8 mouse cellular contexts compared by ENCODE assay signal in the genomic region with DNA sequence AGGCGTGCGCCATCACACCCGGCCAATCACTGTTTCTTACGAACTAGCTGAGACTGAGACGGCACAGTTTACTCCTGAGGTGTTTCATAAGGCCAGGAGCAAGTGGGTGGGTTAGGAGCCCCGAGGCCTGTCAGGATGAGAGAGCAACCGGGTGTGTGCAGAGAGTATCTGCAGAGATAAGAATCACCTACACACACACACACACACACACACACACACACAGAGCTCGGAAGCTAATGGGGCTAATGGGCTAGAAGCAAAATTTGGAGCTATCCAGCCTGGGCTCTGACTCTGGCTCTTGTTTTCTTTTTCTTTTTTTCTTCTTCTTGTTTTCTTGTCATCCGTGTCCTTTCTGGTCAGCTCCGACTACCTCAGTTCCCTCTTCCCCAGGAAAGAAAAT. TPM values are rescaled to one million over a fixed set of nuclear protein-coding genes. Genes with fewer than 3 reads are reported as not detected.
DNase-seq lines count a peak whose midpoint lies in the region; ATAC-seq lines count a peak whose summit lies in the region.
"Had no signal": no experiment of that assay in that cellular context is flagged by ENCODE, and none has a peak within 500 bp of the region (broad histone marks: within the 10 kb centered on the region; RNA-seq: fewer than 3 reads in every experiment).

No protein-coding gene starts in this region.

- H3K27ac ChIP-seq in lung, embryonic 16.5 days (ENCODE audit: low read length): no peak overlapping the region
- H3K27ac ChIP-seq in forebrain, embryonic 10.5 days: 0 out of 2 replicates have a peak overlapping the region, but pooled peaks have one; percentile 56
- H3K27ac ChIP-seq in limb, embryonic 12.5 days: no peak overlapping the region
- no peak overlapping the region for H3K27ac ChIP-seq in stomach, embryonic 14.5 days (ENCODE audit: low read length)

- ATAC-seq in lung, embryonic 16.5 days (ENCODE audit: low read depth): no peak
- ATAC-seq in limb, embryonic 12.5 days (ENCODE audit: insufficient number of reproducible peaks, insufficient read depth, low FRiP score, low TSS enrichment, low read depth): no peak
- ATAC-seq in stomach, embryonic 14.5 days (ENCODE audit: insufficient number of reproducible peaks, insufficient read depth, low FRiP score, low read depth): no peak

- no peaks in the 10 kb centered on the region for H3K9me3 ChIP-seq in lung, embryonic 16.5 days (ENCODE audit: control insufficient read depth, low read length)
- H3K9me3 ChIP-seq in forebrain, embryonic 10.5 days: no peaks in the 10 kb centered on the region
- H3K9me3 ChIP-seq in limb, embryonic 12.5 days: no peaks in the 10 kb centered on the region
- H3K9me3 ChIP-seq in stomach, embryonic 14.5 days (ENCODE audit: control insufficient read depth, low read depth, low read length): no peaks in the 10 kb centered on the region

- H3K4me1 ChIP-seq in lung, embryonic 16.5 days (replicated peaks; ENCODE audit: control insufficient read depth, insufficient read depth, low read length): no peaks in the 10 kb centered on the region
- peaks cover 8% of the 10 kb centered on the region for H3K4me1 ChIP-seq in forebrain, embryonic 10.5 days
- H3K4me1 ChIP-seq in limb, embryonic 12.5 days (replicated peaks): no peaks in the 10 kb centered on the region
- H3K4me1 ChIP-seq in stomach, embryonic 14.5 days (ENCODE audit: control insufficient read depth, insufficient read depth, low read length): 0 out of 2 replicates have a peak, but pooled peaks cover 1% of the 10 kb centered on the region

- DNase-seq in lung, postnatal 36 days: no peak
- DNase-seq in forebrain, embryonic 10.5 days (ENCODE audit: extremely low spot score, low spot score): no peak
- DNase-seq in layer of hippocampus, adult 18-20 months (ENCODE audit: low spot score in 2 of 2): no peak
- no peak for DNase-seq in spleen, postnatal 10 days (ENCODE audit: low spot score in 2 of 2)
- DNase-seq: left cerebral cortex, postnatal 4 days had no signal

- H3K27me3 ChIP-seq in lung, embryonic 16.5 days (ENCODE audit: control insufficient read depth, insufficient read depth, low read depth, low read length): no peaks in the 10 kb centered on the region
- H3K27me3 ChIP-seq in forebrain, embryonic 10.5 days (ENCODE audit: poor library complexity, severe bottlenecking): no peaks in the 10 kb centered on the region
- H3K27me3 ChIP-seq in limb, embryonic 12.5 days: no peaks in the 10 kb centered on the region
- no peaks in the 10 kb centered on the region for H3K27me3 ChIP-seq in stomach, embryonic 14.5 days (ENCODE audit: control insufficient read depth, insufficient read depth, low read length)

- no peaks in the 10 kb centered on the region for H3K36me3 ChIP-seq in lung, embryonic 16.5 days (ENCODE audit: control insufficient read depth, insufficient read depth, low read length)
- no peaks in the 10 kb centered on the region for H3K36me3 ChIP-seq in forebrain, embryonic 10.5 days (replicated peaks)
- H3K36me3 ChIP-seq in limb, embryonic 12.5 days: no peaks in the 10 kb centered on the region
- H3K36me3 ChIP-seq in stomach, embryonic 14.5 days (ENCODE audit: control insufficient read depth, insufficient read depth, low read length): no peaks in the 10 kb centered on the region

- peak overlapping the region; percentile 40 for H3K4me3 ChIP-seq in lung, embryonic 16.5 days (ENCODE audit: low read length)
- peak overlapping the region; percentile 42 for H3K4me3 ChIP-seq in forebrain, embryonic 10.5 days
- no peak overlapping the region for H3K4me3 ChIP-seq in limb, embryonic 12.5 days (replicated peaks)
- H3K4me3 ChIP-seq in stomach, embryonic 14.5 days (ENCODE audit: low read depth, low read length): peak overlapping the region; percentile 18; the same call in 1 of the 2 replicates

- H3K4me2 ChIP-seq in lung, embryonic 16.5 days (ENCODE audit: low read depth, low read length): peak overlapping the region; percentile 44
- peak overlapping the region; percentile 50 for H3K4me2 ChIP-seq in limb, embryonic 12.5 days
- peak overlapping the region; percentile 30 for H3K4me2 ChIP-seq in stomach, embryonic 14.5 days (replicated peaks; ENCODE audit: low read depth, low read length)

- H3K9ac ChIP-seq in lung, embryonic 16.5 days (ENCODE audit: low read length): no peak overlapping the region
- H3K9ac ChIP-seq in limb, embryonic 12.5 days (replicated peaks): no peak overlapping the region
- H3K9ac ChIP-seq in stomach, embryonic 14.5 days (replicated peaks; ENCODE audit: low read depth, low read length): no peak overlapping the region; the same call in 1 of the 2 replicates

- 69% methylated on average over 10 of the region's 10 CpGs for WGBS in lung, embryonic 16.5 days
- 87% methylated on average over 10 of the region's 10 CpGs for WGBS in forebrain, embryonic 10.5 days
- 85% methylated on average over 10 of the region's 10 CpGs for WGBS in limb, embryonic 12.5 days
- WGBS in stomach, embryonic 14.5 days: 81% methylated on average over 10 of the region's 10 CpGs

RNA-seq across cellular contexts. Expression of gene Was, which starts 5.2 kb away (rescaled TPM):
- 0.70 and 0.79 TPM in 2 replicates for polyA plus RNA-seq in lung, embryonic 16.5 days (2015; fragmentation: Nextera tagmentation; extraction: Ambion mirVana)
- 0.14 and 0.17 TPM in 2 replicates for polyA plus RNA-seq in forebrain, embryonic 10.5 days (2016; fragmentation: Nextera tagmentation; extraction: Ambion mirVana)
- polyA plus RNA-seq in limb, embryonic 12.5 days (2016; fragmentation: Nextera tagmentation; extraction: Ambion mirVana): 0.10 and 0.31 TPM in 2 replicates
- 0.30 and 0.62 TPM in 2 replicates for polyA plus RNA-seq in stomach, embryonic 14.5 days (2014; fragmentation: Nextera tagmentation; extraction: Ambion mirVana)
- total RNA-seq in layer of hippocampus, adult 18-20 months (2021): 1 to 10 TPM; 1.4 to 1.6 TPM

RNA-seq across cellular contexts. Expression of gene Suv39h1, which starts 21.0 kb away (rescaled TPM):
- polyA plus RNA-seq in lung, embryonic 16.5 days (2015; fragmentation: Nextera tagmentation; extraction: Ambion mirVana): 56.0 and 63.6 TPM in 2 replicates
- polyA plus RNA-seq in forebrain, embryonic 10.5 days (2016; fragmentation: Nextera tagmentation; extraction: Ambion mirVana): 106 and 109 TPM in 2 replicates
- polyA plus RNA-seq in limb, embryonic 12.5 days (2016; fragmentation: Nextera tagmentation; extraction: Ambion mirVana): 87.7 and 90.6 TPM in 2 replicates
- polyA plus RNA-seq in stomach, embryonic 14.5 days (2014; fragmentation: Nextera tagmentation; extraction: Ambion mirVana): 55.8 and 57.5 TPM in 2 replicates
- 10 to 100 TPM; 20.3 to 24.9 TPM for total RNA-seq in layer of hippocampus, adult 18-20 months (2021)

RNA-seq across cellular contexts. Expression of gene Wdr13, which starts 37.1 kb away (rescaled TPM):
- polyA plus RNA-seq in lung, embryonic 16.5 days (2015; fragmentation: Nextera tagmentation; extraction: Ambion mirVana): 25.4 and 26.0 TPM in 2 replicates
- 23.7 and 24.4 TPM in 2 replicates for polyA plus RNA-seq in forebrain, embryonic 10.5 days (2016; fragmentation: Nextera tagmentation; extraction: Ambion mirVana)
- polyA plus RNA-seq in limb, embryonic 12.5 days (2016; fragmentation: Nextera tagmentation; extraction: Ambion mirVana): 20.5 and 20.9 TPM in 2 replicates
- 27.9 and 28.0 TPM in 2 replicates for polyA plus RNA-seq in stomach, embryonic 14.5 days (2014; fragmentation: Nextera tagmentation; extraction: Ambion mirVana)
- 100 to 1,000 TPM; 205 to 211 TPM for total RNA-seq in layer of hippocampus, adult 18-20 months (2021)

RNA-seq across cellular contexts. Expression of gene Rbm3, which starts 50.1 kb away (rescaled TPM):
- 464 and 486 TPM in 2 replicates for polyA plus RNA-seq in lung, embryonic 16.5 days (2015; fragmentation: Nextera tagmentation; extraction: Ambion mirVana)
- polyA plus RNA-seq in forebrain, embryonic 10.5 days (2016; fragmentation: Nextera tagmentation; extraction: Ambion mirVana): 465 and 505 TPM in 2 replicates
- polyA plus RNA-seq in limb, embryonic 12.5 days (2016; fragmentation: Nextera tagmentation; extraction: Ambion mirVana): 531 and 573 TPM in 2 replicates
- 494 and 570 TPM in 2 replicates for polyA plus RNA-seq in stomach, embryonic 14.5 days (2014; fragmentation: Nextera tagmentation; extraction: Ambion mirVana)
- total RNA-seq in layer of hippocampus, adult 18-20 months (2021): 100 to 1,000 TPM in 1 of 2 experiments, 10 to 100 TPM in 1; 77.0 to 135 TPM
